Mouse (Mus musculus) lung, postnatal 36 days (tissue): ENCODE measurements around the gene Primpol.
A peak's percentile ranks its signal among the peaks of the same experiment; 100 is the strongest.

Source experiments
- DNase-seq: peaks from one replicate; pipeline ENCODE4 v3.0.0; 2022; ENCODE audit warnings: mixed read lengths

The Primpol gene

DNA sequence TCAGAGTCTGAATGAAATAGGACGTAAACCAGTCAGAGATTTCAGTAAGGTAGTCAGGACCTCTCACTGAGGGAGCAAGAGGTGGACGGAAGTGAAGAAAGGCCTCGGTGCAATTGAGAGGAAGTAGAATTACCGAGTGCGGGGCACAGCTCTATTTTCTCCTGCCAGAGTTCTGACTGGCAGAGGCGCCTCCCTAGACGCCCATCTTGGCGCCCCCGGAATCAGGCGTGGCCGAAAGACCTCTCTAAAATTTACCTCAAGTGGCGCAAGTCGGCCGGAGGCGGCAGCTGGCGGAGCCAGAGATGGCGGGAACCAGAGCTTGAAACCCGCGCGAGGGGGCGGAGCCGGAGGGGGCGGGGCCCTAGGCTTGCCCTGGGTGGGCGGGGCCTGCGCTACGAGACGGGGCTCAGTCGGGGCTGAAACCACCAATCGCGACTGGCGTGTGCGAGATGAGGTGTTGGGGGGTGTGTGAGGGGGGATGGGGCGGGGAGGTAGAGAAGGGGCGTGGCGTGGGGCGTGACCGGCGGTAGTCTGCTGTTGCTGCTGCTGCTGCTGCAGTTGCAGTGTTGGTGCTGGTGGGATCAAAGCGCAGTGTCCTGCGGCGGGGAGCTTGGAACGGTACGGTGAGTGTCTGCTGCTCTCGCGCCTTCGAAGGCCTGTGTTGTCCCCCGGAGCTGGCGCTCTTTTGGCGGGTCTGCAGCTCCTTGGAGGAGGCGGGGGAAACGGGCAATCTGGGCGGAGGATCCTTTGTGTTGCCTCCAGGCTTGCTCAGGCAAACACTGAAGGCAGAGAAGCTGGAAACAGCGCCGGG, at the start of gene Primpol, which contains the start of gene Casp3:
Gene Primpol, minus strand, starts transcription at position 334 of the 811 bp plus-strand sequence.
Gene Casp3, plus strand, starts transcription at position 413 of the 811 bp plus-strand sequence.
- peak; percentile 98 for DNase-seq

DNA sequence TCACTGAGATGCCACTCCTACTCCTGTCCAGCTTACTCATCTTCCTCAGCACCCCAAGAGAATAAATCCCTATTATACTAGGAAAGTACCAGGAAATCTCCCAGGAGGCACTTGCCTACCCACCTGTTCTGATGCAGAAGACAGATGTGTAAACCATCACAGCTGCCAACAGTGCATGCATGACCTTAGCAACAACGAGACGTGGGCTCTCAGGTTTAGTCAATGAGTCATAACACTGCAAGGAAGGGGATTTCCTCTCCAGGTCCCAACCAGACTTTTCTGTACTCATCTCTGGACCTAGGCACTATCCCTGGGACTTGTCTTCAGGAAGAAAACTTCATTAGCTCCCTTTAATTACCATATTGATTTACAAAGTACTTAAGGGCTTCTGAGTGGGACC, 38.9 kb upstream of the Primpol start:
- DNase-seq, result no peak

DNA sequence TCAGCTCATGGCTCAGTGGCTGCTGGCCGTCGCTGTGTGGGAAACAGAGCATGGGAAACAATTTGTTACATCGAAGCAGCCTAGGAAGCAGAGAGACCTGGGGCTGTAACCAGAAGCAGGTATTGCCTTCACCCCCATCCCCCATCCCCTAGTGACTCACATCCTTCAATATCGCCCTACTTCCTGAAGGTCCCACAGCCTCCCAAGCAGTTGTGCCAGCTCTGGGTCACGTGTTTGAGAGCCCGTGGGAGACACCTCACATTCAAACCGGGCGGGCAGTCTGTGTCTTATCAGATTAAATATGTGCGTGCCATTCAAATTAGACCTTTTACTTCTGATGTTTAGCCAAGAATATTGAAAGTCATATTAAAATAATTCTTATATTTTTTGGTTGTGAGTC, 34.9 kb upstream of the Primpol start:
- DNase-seq, result peak; percentile 55

DNA sequence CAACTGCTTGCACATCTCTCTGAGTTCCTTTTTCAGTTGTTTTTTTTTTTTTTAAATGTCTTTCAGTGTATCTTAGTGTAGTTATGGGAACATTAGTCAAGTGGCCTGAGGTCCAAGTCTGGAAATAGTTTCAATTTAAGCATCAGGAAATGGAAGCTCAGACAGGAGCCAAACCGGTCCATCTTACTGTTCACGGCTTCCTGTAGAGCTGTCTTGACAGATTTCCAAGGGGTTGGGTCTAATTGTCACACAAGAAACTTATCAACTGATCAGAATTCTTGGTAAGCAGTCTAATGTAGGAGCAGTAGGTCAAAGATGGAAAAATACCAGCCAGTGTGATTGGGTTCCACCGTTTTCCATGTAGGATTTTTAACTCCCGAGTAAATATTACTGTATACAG, 31.4 kb upstream of the Primpol start:
- DNase-seq, result peak; percentile 63

DNA sequence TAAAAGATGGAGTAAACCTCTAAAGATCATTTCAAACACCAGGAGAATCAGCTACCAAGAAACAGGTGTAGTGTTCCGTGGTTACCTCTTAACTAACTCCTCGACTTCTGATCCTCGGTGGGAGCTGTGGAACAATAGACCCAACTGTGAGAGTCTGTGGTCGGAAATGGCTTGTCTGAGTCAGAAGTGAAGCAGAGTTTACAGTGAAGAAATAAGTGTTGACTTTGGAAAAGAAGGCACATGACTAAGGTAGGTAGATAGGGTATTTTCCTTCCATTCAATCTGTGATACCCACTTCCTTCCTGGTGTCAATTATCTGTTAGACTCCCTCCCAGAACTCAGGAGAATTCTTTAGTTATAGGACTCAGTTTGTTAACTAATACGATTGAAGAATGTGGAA, 24.3 kb upstream of the Primpol start:
- DNase-seq, result no peak

DNA sequence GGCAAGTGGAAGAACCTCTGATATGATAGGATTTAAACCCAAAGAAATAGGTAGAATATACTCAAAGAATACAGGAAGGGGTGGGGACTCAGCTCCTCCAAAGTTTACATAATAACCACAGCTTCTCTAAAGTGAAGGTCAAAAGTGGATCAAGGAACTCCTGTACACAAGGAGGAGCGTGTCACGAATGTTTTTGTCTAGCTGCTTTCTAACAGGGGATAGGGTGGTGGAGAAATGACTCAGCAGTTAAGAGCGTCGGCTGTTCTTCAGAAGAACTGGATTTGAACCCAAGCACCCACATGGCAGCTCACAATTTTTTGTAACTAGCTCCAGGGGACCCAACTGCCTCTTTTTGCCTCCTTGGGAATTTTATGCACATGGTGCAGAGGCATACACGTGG, 22.8 kb upstream of the Primpol start:
- peak; percentile 15 for DNase-seq

DNA sequence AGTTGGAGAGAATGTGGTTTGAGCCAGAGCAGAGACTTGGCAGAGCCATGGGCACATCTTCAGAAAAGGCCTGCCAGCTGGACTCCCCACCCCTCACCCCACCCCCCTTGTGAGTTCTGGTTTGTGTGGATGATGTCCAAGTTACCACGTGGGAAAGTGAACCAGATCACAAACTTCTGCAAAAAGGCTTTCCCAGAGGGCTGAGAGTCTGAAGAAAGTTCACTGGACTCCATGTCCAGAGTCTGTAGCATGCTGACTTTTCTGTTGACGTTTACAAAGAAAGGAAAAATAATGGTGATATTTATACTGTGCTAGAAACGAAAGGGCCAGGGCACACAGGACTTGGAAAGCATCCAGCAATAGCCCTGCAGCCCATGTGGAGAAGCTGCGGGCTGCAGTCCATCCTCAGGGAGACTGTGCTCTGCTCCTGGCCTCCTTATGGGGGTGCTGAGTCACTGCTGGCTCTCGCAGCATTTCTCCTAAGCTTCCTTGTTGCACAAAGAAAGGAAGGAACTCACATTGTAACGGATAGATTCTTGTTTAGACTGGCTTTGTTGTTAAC, 22.1 kb upstream of the Primpol start:
- peak; percentile 62 for DNase-seq

DNA sequence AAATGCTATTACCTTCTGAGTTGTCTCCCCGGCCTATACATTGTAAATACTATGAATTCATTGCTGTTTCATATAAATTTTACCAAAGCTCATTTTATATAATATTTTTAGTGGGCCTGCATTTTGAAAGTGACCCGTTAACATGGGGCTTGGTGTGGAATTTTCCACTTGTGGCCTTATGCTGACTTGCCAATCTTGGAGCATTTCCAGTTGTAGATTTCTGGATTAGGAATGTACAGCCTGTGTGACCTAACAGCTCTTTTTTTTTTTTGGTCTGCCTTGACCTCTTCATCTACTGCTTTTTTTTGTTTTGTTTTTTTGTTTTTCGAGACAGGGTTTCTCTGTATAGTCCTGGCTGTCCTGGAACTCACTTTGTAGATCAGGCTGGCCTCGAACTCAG, 13.9 kb upstream of the Primpol start:
- no peak for DNase-seq

DNA sequence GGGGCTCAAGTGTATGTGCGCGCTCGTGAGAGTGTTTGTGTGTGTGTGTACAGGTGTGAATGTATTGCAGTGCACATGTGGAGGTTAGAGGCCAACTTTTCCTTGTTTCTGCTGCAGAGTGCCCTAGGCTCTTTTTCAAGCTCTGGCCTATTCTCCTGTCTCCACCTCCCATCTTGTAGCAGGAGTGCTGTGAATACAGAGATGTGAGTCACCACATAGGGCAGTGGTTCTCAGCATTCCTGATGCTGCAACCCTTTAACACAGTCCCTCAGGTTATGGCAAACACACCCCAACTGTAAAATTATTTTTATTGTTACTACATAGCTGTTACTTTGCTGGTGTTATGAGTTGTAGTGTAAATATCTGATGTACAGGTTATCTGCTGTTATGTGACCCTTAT, 13.4 kb upstream of the Primpol start:
- no peak for DNase-seq

DNA sequence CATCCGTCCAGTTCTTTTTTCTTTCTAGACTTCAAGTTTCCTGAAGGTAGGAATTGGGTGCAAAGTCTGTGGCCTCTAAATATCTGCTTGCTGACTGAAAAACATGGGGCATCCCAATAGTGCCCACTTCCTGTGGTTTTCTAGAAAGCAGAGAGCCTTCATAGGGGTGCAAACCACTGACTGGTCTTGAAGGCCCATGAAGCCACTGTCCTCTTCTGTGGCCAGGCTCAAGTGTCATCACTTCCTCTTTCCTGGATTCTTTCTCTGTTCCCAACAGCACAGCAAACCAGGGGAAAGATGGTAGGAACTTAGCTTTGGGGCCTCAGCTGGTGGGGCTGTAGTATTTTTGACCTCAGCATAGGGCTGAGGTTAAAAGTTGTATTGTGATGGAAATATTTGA, 11.6 kb upstream of the Primpol start:
- DNase-seq, result no peak

DNA sequence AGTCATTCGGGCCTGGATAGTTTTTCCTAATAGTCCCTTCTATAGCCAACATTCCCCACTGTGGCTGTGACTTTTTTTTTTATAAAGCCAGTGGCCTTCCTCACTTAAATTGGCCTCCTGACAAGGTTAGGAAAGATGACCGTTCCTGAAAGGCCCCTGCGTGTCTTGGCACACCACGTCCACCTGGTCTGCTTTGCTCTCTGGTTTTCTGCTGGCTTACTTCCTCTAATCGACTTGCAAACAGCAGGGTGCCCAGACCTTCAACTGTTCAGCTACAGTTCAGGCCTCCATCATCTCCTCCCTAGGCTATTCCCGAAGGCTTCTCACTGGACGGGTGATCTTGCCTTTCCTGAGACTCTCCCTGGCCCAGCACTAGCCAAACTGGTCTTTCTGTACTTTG, 10.9 kb upstream of the Primpol start:
- DNase-seq, result no peak

DNA sequence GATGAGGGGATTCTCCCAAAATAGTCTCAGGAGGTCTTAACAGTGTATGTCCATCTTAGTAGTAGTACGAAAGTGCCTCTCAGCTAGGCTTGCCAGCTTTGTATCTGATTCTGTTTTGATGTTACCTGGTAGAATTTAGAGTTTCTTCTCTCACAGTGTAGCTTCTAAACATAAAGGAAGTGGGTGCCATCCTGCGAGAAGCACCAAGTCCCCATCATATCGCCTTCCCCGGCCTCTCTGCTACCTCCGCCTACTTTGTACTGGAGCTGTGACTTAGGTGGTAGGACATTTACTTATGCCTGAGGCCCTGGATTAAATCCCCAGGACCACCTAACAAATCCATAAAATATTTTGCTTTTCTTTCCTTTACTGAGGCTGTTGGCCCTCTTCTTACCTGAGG, 9.6 kb upstream of the Primpol start:
- DNase-seq, result no peak

DNA sequence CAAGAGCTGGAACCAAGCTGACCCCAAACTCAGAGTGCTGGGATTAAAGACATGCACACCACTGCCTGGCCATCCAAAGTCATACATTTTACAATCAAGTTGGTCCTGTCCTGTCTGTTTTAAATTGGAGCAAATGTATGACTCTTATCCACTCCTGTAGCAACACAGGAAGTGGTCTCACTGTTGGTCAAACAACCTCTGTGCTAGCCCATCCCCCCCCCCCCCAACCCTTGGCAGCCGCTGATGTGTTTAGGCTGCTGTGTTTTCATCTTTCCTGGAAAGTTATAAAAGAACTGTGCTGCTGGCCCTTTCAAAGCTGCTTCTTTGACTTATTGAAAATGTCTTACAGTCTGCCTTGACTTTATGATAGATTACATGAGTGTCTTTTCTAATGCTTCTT, 8.2 kb upstream of the Primpol start:
- DNase-seq, result no peak

DNA sequence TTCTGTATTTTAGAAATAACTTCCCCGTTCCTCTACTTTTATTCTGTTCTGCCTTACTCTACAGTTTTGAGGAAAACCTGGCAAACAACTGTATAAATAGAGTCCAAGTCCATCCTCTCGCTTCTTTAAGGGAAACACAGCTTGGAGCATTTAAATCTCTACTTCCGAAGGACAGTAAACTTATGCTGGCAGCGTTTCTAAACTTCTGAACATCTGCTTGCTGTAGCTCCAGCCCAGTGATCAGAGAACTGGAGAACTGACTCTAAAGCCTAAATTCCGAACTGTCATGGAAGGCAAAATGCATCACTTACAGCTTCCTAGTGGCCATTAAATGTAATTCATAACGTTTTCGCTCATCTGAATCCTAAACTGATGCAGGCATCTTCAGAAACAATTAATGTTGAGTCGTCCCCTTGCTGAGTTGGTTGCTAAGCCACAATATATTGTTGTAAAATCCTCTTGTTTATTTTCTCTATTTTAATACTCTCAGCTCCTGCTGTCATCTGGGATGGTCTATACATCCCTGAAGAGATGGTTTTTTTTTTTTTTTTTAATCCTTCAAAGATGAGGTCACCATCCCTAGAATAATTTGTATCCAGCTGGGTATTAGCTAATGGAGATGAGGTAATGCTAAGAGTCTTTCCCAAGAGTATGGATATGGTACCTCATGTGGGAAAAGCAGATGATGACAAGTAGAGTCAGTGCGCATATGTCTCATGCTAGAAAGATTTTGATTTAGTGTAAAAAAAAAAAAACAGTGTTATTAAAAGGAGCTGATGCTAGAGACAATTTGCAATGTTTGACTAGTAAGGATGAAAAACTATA, 5.6 kb upstream of the Primpol start:
- no peak for DNase-seq

DNA sequence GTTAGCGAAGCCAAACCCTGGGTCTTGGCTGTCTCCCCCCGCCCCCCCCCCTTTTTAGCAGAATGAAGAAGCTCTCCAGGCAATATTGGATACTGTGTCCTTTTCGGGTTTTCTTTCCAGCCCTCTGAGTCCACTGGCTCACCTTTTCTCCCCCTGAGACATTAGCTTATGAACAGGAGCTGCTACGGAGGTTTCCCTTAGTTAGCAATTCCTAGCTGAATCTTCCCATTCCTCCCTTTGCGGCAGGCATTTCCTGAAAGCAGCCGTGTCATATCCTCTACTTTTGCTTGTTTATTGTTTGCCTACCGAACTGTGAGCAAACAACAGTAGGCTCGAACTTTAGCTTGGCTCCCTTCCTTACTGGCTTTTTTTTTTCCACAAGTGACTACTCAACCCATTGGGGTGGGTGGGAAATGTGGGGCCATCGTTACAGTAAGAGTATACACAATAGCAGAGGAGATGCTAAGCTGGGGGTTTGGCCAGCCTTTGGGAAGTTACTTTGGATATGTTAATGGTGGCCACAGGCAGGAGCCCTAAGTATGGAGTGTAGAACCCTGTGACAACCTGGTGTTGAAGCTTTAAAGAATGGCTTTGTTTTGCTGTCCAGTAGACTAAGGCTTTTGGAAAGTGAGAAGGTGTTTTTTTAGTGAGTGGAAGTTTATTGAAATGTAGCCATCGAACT, 1.8 kb upstream of the Primpol start:
- no peak for DNase-seq

DNA sequence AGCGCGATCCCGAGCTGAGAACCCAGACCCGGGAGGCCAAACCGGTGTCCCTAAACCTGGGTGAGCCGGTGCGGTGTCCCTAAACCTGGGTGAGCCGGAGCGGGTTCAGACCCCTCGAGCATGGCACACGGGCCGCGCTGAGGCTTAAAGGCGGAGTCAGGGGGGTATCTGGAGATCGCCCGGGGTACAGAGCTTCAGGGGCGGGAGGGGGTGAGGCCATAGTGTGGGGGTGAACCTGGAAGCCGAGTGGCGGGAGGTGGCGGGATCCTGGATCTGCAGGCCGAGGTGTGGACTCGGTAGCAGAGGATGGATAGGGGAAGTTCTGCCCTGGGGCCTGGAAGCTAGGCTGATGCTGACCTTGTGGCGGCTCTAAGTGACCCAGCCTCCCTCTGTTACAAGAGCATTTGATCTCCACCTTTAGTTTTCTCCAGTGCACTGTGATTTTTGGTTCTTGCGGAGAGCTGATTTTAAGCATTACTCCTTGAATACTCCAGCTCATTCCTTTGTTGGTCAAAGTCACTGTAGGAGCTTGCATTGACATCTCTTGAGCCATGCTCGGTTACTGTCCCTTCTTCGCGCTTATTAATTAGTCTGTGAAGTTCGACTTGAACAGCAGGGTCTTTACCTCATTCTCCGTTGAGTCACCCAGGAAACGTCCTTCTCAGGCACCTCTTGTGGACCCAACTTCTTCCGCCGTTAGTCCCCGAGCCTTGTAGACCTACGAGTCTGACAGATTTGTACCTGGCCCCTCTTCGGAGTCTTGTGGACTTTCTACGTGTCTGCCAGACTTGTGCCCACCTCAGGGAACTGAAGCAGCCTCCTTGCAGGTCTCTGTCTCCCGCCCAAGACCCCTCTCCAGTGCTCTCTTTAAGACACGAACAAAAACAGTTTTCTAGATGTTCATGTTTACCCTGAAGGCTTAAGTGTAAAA, 943 bp upstream of the Primpol start:
- peak; percentile 23 for DNase-seq

DNA sequence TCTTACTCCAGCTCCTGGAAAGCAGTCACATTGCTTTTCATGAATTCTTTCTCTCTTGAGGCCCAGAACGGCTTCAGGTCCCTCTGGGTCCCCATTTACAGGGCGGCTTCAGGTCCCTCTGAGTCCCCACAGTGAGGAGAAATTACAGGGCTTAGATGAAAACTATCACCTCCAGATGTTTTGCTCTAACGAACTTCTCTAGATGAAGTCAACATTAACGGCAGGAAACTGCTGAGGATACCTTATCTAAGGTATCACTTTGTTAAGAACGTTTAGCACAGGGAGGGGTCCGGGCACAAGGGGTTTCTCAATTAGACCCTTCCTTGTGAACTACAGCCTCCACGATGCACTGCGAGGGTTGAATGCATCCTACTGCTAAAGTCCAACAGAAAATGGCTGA, 1.1 kb downstream of the Primpol start:
- no peak for DNase-seq

DNA sequence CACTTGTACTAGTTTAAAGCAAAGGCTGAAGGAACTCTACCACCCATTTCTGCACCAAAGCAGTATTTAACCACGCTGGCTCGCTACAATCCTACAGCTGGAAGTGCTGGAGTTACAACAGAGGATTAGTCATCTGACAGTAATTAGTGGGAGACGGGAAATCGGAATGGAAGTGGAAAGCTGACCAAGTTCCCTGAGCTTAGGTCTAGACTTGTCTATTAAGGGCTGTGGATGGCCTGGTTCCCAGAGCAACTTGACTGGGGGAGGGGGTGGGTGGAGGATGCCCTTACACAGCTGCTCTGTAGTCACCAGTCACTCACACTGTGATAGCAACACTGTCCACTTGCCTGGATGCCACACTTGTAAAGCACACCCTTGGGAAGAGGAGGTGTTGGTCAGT, 3.6 kb downstream of the Primpol start:
- DNase-seq, result no peak

DNA sequence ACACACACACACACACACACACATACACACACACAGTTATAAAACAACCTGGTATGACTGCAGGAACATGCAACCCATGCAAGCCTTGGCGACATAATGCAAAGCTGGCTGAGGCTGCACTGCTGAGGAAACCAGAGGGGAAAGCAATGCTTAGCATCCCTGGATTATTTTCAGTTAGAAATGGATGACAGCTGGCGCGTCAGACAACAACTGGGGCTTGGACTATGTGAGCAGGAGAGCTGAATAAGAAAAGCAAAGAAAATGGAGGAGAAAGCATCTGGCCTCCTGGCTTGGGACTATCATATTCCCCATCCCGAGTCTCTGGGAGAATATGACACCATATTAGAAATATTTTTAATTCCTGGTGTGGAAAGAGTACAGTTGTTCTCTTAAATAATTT, 4.1 kb downstream of the Primpol start:
- no peak for DNase-seq

DNA sequence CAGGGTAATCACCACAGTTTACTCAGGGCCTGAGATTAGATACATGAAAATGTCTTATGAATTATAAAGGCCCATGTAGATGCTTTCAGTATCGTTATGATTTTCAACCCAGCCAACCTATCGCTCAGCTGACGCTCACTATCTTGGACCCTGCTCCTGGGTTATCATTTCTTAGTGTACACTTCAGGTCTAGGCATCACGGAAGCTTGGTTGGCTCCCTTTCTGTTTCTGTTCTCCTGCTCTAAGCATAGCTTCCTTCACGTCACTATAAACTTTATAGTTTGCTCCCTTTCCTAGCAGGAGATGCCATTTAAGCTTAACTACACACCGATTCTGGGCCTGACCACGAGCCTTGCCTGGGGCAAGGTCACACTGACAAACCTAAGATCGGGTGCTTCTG, 5.5 kb downstream of the Primpol start:
- DNase-seq, result no peak

DNA sequence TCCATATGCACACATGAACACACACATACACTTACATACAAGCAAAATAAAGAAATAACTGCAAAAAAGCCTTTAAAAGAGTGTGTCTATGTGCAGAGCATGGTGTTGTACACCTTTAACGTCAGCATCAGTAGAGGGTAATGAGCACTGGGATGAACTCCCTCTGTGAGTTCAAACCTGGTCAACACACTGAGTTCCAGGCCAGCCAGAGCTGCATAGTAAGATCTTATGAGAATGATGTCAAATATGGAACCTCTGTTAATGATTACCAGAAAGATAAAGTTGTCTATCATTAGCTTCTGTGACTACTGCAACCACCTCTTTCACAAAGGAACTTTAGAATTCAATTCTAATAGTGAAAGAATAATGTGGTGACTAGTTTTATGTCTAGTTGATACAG, 10.1 kb downstream of the Primpol start:
- no peak for DNase-seq

DNA sequence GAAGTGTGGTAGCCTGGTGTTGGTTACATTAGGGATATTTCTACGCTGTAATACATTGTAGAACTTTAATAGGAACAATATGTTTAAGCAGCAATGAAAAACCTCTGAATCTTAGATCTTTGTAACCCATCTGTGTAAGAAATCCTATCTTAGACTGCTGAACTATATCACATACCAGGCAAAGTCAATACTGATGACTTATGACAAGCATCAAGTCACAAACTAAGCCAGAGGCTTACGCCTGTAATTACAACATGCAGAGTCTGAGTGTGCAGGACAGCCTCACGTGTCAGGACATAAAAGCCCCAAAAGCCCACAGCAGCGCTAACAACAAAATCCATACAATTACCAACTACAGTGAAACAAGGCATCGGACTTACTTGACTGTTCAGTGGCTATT, 13.4 kb downstream of the Primpol start:
- no peak for DNase-seq
